Mouse (Mus musculus) 3134 (cell line): ENCODE data around the gene Rassf8.
A peak's percentile ranks its signal among the peaks of the same experiment; 100 is the strongest.

Source experiments
- DNase-seq: peaks from one replicate; pipeline ENCODE4 v3.0.0-alpha.2; 2011; ENCODE audit warnings: low spot score; ENCODE audit not compliant: insufficient read length; ENCODE audit errors: extremely low read depth

Rassf8 gene

DNA sequence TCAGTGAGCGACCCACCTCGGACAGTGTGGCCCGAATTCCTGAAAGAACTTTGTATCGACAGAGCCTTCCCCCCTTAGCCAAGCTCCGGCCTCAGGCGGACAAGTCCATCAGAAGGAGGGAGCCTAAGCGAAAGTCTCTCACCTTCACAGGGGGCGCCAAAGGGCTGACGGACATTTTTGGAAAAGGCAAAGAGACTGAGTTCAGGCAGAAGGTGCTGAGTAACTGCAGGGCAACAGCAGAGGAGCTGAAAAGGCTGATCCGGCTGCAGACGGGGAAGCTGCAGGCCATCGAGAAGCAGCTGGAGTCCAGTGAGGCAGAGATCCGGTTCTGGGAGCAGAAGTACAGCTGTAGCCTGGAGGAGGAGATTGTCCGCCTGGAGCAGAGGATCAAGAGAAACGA is 68.7 kb downstream of the Rassf8 start:
- DNase-seq = no peak

DNA sequence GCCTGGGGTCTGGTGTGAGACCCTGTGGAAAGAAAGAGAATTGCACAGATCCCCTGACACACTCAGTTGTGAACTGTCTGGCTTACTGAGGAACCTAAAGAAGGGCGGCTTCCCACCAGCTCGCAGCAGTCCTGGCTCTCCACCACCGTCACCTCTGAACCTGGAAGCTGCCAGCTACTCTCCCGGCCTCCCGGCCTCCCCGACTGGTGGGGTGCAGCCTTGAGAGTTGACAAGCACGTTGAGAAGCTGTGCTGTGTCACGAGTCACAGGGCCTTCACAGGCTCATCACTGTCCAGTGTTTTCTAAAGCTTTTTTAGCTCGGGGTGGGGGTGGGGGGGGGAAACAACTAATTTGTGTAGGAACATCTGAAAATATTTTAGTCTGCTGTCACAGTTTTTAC is 72.6 kb downstream of the Rassf8 start:
- DNase-seq = no peak

DNA sequence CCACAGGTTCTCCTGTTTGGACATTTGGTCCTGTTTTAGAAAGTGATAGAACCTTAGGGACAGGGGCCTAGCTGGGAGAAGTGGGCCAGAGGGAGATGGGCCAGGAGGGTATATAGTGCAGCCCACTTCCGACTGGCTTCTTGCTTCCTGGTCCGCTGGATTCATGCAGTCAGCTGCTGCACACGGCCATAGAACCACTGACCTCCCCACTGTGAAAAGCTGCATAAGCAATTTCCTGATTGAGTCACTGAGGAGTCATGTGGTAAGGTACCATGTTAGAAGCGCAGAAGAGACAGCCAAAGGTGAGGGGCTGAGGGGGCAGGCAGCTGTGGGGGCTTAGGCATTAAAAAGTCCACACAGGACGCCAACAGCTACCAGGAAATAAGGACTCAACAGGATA is 75.7 kb downstream of the Rassf8 start:
- DNase-seq = no peak

DNA sequence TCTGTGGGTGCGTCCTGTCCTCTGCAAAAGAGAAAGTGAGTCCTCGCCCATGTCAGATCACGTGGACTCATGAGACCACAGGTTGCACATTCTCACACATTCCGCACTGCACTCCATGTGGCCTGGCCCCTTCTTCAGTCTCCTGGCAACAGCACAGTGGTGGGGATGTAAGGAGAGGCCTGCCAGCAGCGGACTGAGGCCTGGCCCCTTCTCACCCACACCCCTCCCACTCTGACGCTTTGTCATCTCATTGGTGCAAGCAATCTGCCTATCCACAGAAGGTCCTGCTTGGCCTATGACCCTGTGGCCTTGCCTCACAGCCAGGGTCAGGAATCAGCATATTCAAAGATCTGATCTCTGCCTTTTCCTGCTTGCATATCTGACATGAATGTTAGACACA is 76.6 kb downstream of the Rassf8 start:
- DNase-seq = no peak

DNA sequence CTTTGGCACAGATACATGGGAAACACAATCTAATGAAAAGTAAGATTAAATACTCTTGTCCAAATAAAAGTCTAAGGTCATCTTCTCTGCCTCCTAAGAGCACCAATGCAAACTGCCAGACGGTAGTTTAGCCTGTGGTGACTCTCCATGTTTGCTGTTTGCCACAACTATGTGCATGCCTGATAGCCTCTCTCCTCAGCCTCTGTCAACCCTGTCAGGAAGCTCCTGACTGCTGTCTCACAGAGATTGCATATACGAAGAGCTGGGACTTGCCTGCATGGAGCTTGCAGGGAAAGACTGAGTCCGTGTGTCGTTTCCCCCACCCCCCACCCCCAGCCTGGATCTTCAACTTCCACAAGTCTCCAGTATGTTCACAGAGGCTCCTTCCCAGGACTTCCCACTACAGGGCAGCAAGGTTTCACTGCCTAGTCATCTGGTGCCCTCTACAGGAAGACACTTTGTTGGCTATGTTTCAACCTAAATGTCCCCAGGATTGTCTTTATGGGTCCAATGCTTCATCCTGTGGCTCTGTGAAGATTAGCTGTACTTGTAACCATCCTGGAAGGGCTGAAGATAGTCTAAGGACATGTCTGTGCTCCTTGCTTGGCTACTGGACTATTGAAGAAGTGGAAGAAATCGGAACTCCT is 77.2 kb downstream of the Rassf8 start:
- no peak for DNase-seq

DNA sequence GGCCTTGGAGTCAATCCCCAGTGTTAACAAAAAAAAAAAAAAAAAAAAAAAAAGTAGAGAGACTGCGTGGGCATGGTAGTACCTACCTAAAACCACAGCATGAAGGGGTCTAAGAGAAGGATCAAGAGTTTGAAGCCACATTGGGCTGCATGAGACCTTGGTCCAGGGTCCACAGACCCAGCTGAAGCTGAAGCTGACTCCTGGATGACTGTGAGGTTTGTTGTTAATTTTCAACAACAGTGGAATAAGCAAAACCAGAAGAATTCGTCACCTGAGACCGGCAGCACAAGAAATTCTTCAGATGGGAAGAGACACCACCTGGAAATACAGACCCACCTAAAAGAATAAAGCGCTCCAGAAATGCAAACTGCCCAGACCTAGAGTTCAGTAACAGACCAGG is 79.8 kb downstream of the Rassf8 start:
- DNase-seq = no peak

DNA sequence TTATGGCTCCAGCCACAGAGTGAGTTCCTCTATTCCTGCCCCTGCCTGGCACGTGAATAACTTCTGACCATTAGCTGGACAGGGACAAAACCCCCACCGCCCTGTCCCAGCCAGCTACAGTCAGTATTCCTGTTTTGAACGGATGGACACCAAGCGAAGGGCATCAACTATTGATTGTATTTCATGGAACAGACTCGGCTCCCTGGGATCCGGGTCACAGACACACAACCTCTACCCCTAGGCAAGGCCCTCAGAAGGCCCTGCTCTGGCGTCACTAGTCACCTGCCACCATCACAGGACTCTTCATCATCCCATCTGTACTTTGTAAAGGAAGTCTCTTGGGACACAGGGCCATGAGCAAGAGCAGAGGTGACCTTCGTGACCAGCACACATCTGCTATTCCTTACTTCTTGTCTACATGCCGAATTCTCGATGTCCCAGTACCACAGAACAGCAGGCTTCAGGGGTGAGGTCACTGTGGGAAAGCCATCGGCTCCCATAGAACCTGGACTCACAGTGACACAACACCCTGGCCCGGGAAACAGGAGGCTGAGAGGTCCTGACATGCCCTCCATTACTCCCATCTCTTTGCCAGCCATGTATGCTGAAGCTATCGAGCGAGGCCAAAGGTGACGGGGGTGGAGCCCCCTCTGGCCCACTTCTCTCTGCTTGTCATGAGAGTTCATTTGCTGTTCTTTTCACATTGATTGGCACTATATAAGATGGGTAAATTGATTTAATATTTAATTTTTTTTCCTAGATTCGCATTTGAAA is 82.7 kb downstream of the Rassf8 start:
- no peak for DNase-seq

DNA sequence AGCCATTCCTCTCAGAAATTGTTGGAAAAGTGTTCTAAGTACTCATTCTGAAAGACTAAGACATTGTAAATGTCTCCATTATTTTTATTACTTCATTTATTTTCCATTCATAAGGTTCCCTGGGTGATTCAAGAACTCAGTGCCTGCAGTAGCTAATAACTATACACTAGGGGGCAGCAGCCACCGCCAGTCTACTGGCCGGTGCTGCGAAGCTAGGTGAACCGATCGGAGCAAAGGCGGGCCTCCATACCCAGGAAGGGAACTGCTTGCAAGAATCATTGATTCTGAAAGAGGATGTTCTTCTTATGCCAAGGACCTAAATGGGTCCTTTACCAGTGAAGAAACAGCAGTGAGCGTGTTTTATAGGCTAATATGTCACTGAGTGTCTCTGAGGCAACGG is 83.6 kb downstream of the Rassf8 start:
- peak; percentile 72 for DNase-seq

DNA sequence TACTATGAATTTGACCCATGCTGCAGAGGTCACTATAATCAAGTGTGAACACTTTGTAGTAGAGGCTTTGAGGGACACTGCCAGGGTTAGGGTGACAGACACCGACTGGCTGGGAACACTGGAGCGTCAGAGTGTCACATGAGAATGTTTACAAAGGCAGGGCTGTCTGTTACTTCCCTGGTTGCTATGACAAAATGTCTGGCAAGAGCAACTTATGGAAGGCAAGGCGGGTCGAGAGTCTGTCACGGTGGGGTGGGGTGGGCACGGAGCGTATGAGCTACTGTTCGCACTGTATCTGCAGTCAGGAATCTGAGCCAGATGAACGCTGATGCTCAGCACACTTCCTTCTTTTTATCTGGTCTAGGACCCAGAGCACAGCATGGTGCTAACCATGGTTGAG is 84.1 kb downstream of the Rassf8 start:
- DNase-seq = no peak

DNA sequence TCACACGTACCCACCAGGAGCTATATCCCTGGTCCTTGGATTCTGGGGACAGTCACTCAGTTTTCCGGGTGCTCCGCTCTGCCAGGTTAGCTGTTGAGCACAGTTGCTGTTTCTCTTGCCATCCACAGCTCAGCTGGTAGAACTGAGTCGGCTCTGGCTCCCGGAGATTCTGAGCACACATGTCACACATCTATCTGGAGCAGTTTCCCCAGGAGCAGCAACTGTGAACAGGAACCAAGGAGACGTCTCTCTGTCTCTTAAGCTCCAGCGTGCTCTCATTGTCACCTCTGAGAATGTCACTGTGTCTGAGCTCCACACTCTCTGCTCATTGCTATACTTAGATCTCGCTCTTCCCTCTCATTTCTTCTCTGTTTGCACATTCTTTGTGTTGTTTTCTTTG is 86.4 kb downstream of the Rassf8 start:
- DNase-seq = no peak

DNA sequence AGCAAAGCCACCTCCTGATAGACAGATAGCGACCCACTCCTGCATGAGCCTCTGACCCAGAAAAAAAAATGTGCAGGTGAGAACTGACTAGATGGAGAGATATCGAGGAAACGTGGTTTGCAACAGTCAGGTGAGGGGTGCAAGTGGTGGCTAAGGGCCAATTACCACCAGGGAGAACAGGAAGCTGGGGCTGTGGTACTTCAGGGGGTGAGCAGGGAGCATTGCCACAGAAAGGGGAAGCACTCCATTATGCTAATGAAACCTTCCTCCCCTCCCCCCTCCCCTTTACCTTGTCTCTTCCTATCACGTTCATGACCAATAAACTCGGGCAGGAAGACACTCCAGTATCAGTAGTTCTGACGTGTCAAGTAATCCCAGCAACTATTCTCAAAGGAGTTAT is 88.8 kb downstream of the Rassf8 start:
- DNase-seq = no peak

DNA sequence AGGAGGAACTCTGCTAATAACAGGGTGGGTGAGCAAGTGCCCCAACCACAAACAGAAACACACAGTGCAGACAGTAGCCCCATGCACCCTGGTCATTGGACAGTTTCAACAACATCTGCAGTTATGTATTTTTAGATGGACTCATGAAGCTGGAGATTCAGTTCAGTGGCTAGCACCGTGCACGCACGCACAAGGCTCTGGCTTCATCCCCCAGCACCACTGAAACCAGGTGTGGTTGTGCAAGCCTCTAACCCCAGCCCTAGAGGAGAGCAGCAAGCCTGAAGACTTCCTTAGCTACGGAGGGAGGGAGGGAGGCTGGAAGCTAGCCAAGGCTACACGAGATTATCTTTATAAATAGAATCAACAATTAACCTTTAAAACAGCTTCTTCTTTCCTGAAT is 99.1 kb downstream of the Rassf8 start:
- DNase-seq = no peak

DNA sequence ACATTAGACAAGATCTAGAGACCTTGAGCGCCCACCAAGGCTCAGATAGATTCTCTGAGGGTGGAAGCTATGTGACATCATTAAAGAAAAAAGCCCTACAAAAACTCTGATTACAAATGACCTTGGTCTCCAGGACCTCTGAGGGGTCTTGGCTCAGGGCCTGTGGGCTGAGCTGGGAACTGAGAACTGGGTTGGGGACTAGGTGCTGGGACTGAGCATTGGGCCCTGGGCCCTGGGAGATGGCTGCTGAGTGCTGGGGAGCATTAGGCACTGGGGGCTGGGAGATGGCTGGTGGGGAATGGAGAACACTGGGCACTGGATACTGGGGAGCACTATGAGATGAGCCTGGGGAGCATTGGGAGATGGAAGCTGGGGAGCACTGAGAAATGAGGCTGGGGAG is 99.5 kb downstream of the Rassf8 start:
- DNase-seq = no peak

DNA sequence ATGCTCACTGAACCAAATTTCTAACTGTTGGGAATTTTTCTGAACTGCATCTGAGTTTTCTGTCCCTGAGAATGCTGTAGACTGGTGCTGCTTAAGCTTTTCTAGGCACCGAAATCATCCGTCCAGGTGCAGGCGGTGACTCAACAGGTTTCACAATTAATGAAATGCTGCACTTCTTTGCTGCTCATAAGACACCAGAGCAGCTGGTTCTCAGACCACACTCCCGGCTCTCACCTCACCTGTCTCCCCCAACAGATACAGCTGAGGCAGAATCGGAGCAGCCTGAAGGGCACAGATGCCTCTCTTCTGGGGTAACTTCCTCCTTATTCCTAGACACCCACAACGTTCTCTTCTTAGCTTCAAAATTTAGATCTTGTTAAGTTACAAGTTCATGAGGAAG is 100.4 kb downstream of the Rassf8 start:
- no peak for DNase-seq

DNA sequence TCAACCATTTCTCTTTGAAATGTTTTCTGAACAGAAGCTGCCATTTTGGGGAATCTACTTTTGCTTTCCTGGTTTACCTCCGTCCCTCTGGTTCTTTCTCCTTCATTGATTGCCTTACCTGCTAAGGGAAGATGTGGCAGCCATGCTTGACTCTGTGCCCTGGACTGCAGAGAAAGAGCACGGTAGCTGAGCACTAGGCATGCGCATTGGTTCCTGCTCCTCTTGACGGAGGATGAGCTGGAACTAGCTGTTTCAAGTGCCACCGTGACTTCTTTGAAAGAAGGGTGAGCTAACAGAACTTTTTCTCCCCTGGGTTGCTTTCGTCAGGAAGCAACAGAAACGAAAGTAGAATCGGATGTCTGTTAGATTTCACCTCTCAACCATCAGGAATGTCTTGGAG is 101.1 kb downstream of the Rassf8 start:
- no peak for DNase-seq

DNA sequence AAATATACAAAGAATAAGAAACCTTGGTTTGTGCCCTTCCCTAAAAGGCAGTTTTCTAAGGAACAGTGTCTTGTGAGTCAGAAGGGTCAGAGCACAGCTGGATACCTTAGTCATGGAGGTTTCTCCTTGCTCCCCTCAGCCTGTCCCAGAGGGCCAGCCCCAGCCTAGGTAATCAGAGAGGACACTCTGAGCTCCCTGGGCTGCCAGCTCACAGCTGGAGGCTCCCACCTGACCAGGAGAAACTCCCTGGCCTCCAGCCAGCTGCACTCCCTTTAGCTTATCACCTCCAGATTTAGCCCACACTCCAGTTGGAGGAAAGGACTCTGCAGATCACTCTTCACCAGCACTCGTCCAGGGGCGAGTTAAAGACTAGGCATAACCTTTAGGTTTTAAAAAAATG is 104.2 kb downstream of the Rassf8 start:
- DNase-seq = no peak

DNA sequence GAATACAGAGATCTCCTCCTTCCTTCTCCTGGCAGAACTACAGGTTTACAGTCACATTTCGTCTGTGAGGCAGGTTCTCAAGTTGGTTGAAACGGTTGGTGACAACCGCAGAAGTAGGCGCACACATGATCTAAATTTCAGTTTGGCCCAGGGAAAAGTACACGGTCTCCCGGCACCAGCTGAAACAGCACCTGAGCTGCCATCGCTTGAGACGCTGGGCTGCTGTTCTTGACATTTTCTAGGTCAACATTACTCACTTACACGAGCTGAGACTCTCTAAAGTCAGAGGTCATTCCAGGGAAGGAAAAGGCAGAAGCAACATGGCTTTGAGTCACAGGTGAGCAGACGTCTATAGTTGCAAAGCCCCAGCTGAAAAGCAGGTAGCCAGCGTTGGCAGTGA is 105.4 kb downstream of the Rassf8 start:
- no peak for DNase-seq

DNA sequence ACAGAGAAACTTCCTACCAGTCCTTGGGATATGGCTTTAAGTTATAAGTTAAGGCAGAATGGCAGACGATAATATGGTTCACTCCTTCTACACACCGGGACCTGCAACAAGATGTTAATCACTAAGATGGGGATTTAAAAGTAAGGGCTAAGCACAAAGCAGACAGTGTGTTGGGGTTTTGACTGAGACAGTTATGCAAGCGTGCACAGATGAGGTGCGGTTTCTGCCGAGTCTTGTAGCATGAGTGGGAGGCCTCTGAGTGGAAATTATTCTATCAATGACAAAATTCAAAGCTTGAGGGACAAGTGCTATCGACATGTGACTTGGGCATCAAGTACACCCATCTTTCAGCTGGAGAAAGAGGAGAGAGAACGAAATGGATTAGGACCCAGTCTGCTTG is 106.2 kb downstream of the Rassf8 start:
- DNase-seq = no peak

DNA sequence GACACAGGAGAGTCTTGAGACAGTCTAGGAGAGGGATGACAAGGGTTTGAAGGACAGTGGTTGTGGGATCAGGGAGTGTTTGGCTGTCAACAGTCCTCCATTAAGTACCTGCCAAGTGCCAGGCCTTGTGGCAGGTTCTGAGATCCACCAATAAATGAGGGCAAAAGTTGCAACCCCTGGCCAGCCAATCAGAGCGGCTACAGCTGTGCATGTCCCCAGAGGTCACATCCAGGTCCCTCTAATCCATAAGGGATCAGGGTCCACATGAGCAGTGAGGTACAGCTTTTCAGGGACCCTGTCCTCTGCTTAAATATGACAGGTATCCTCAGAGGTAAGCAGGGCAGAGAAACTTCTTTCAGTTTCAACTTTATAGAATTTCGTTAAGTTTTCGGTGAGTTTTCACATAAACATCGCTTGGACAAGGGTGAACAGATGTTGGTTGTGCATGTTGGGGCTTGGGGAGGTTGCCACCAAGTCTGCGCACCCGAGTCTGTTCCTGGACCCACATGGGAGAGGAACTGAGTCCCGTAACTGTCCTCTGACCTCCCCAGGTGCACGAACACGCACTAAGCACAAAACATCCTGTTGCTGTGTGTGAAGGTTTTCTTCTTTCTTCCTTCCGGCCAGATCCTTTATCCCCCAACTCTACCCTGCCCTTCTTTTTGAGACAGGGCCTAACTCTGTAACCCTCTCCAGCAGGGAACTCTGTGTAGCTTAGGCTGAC is 107.0 kb downstream of the Rassf8 start:
- DNase-seq = no peak

DNA sequence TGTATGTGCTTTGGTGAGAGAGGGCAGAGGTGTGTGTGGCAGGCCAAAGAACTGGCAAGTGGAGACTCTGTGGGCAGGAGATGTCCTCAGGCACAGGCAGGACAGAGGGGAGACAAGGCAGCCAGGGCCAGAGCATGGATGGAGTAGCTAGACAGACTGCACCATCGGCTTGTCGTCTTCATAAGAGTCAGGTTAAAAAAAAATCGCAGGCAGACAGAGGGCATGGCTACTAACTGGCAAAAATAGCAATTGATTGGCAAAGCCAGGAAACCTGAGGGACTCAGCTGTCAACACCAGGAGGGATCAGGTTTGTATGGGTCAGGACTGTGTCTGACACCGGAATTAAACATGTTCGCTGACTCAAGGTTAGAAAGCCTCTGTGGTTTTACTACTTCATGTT is 108.2 kb downstream of the Rassf8 start:
- DNase-seq = no peak

DNA sequence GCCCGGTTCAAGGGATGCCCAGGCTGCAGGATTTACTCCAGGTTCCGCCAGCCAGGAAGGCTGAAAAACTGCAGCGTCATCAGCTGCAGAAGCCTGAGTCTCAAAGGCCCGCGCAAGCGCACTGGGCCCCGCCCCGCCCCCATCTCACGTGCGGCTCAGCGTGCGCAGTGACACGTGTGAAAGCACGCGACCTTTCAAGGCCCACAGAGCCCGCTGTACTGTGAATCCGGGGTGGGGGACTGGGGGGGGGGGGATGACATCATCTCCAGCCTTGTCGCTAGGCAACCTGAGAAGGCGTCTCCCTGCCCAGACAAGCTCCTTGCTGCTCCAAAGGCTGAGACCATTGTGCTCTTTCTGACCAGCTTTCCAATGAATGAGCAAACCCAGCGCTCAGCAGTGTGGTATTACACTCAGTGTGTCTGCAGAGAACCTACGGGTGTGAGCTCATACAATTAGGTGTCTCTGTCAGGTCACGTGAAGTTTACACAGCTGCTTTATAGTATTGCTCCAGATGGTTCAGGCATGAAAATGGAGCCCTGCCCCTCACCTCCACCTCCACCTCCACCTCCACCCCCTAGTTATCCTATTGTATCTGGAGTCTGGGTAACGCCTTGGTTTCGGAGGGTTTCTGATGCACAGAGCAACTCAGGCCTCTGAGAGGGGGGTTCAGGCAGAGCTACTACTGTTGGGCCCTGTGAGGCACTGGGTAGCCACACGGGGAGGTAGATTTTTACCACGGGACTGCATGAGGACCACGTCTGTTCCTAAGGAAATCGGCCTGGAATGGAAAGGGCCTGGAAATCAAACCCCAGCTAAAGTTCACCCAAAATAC is 109.4 kb downstream of the Rassf8 start:
- DNase-seq = peak; percentile 100
